Mouse (Mus musculus): ENCODE results near the gene Olfr1019. TPM values are rescaled to one million over a fixed set of nuclear protein-coding genes. Genes with fewer than 3 reads are reported as not detected.

Gene Olfr1019
- polyA plus RNA-seq, 1 experiment from 2014 or later: not detected

Other genes starting within 250 kb of the Olfr1019 start
- not detected in 2 replicates for gene Olfr1000, start 233.6 kb downstream of the Olfr1019 start, polyA plus RNA-seq (2015; fragmentation: Nextera tagmentation; extraction: Ambion mirVana)
- not detected in 2 replicates for gene Olfr1002, start 194.8 kb downstream of the Olfr1019 start, polyA plus RNA-seq (2015; fragmentation: Nextera tagmentation; extraction: Ambion mirVana)
- gene Olfr154, start 181.0 kb downstream of the Olfr1019 start, polyA plus RNA-seq (2015; fragmentation: Nextera tagmentation; extraction: Ambion mirVana): not detected in 2 replicates
- not detected in 2 replicates for gene Olfr1006, start 166.7 kb downstream of the Olfr1019 start, polyA plus RNA-seq (2015; fragmentation: Nextera tagmentation; extraction: Ambion mirVana)
- gene Olfr1008, start 156.1 kb downstream of the Olfr1019 start, polyA plus RNA-seq (2015; fragmentation: Nextera tagmentation; extraction: Ambion mirVana): not detected in 2 replicates
- not detected in 2 replicates for gene Olfr1009, start 130.1 kb downstream of the Olfr1019 start, polyA plus RNA-seq (2015; fragmentation: Nextera tagmentation; extraction: Ambion mirVana)
- gene Olfr1012, start 82.7 kb downstream of the Olfr1019 start, polyA plus RNA-seq (2015; fragmentation: Nextera tagmentation; extraction: Ambion mirVana): not detected in 2 replicates
- gene Olfr1013, start 78.4 kb downstream of the Olfr1019 start, polyA plus RNA-seq (2015; fragmentation: Nextera tagmentation; extraction: Ambion mirVana): not detected in 2 replicates
- gene Olfr1014, start 72.8 kb downstream of the Olfr1019 start, polyA plus RNA-seq (2015; fragmentation: Nextera tagmentation; extraction: Ambion mirVana): not detected in 2 replicates
- gene Olfr1015, start 63.5 kb downstream of the Olfr1019 start, polyA plus RNA-seq (2015; fragmentation: Nextera tagmentation; extraction: Ambion mirVana): not detected in 2 replicates
- not detected in 2 replicates for gene Olfr1016, start 42.9 kb downstream of the Olfr1019 start, polyA plus RNA-seq (2015; fragmentation: Nextera tagmentation; extraction: Ambion mirVana)
- not detected in 2 replicates for gene Olfr1018, start 27.0 kb downstream of the Olfr1019 start, polyA plus RNA-seq (2015; fragmentation: Nextera tagmentation; extraction: Ambion mirVana)
- not detected in 2 replicates for gene Olfr1020, start 1.5 kb upstream of the Olfr1019 start, polyA plus RNA-seq (2015; fragmentation: Nextera tagmentation; extraction: Ambion mirVana)
- not detected in 2 replicates for gene Olfr1022, start 23.1 kb upstream of the Olfr1019 start, polyA plus RNA-seq (2015; fragmentation: Nextera tagmentation; extraction: Ambion mirVana)
- gene Olfr1023, start 40.2 kb upstream of the Olfr1019 start, polyA plus RNA-seq (2015; fragmentation: Nextera tagmentation; extraction: Ambion mirVana): not detected in 2 replicates
- not detected in 2 replicates for gene Olfr1024, start 59.6 kb upstream of the Olfr1019 start, polyA plus RNA-seq (2015; fragmentation: Nextera tagmentation; extraction: Ambion mirVana)
- gene Olfr1025-ps1, start 69.7 kb upstream of the Olfr1019 start, polyA plus RNA-seq (2015; fragmentation: Nextera tagmentation; extraction: Ambion mirVana): not detected in 2 replicates
- not detected in 2 replicates for gene Olfr1026, start 76.1 kb upstream of the Olfr1019 start, polyA plus RNA-seq (2015; fragmentation: Nextera tagmentation; extraction: Ambion mirVana)
- gene Olfr1028, start 105.0 kb upstream of the Olfr1019 start, polyA plus RNA-seq (2015; fragmentation: Nextera tagmentation; extraction: Ambion mirVana): not detected in 2 replicates
- gene Olfr1029, start 128.4 kb upstream of the Olfr1019 start, polyA plus RNA-seq (2015; fragmentation: Nextera tagmentation; extraction: Ambion mirVana): not detected in 2 replicates
- not detected in 2 replicates for gene Olfr1030, start 133.8 kb upstream of the Olfr1019 start, polyA plus RNA-seq (2015; fragmentation: Nextera tagmentation; extraction: Ambion mirVana)
- not detected in 2 replicates for gene Olfr1031, start 144.8 kb upstream of the Olfr1019 start, polyA plus RNA-seq (2015; fragmentation: Nextera tagmentation; extraction: Ambion mirVana)
- gene Olfr1032, start 160.1 kb upstream of the Olfr1019 start, polyA plus RNA-seq (2015; fragmentation: Nextera tagmentation; extraction: Ambion mirVana): not detected in 2 replicates
- gene Olfr1033, start 175.2 kb upstream of the Olfr1019 start, polyA plus RNA-seq (2015; fragmentation: Nextera tagmentation; extraction: Ambion mirVana): not detected in 2 replicates
- not detected in 2 replicates for gene Olfr1034, start 200.4 kb upstream of the Olfr1019 start, polyA plus RNA-seq (2015; fragmentation: Nextera tagmentation; extraction: Ambion mirVana)
- gene Olfr1036, start 228.5 kb upstream of the Olfr1019 start, polyA plus RNA-seq (2015; fragmentation: Nextera tagmentation; extraction: Ambion mirVana): not detected in 2 replicates
- gene Olfr1037, start 241.9 kb upstream of the Olfr1019 start, polyA plus RNA-seq (2015; fragmentation: Nextera tagmentation; extraction: Ambion mirVana): not detected in 2 replicates